ENCODE assay signal across 2 mouse cellular contexts in the genomic region with DNA sequence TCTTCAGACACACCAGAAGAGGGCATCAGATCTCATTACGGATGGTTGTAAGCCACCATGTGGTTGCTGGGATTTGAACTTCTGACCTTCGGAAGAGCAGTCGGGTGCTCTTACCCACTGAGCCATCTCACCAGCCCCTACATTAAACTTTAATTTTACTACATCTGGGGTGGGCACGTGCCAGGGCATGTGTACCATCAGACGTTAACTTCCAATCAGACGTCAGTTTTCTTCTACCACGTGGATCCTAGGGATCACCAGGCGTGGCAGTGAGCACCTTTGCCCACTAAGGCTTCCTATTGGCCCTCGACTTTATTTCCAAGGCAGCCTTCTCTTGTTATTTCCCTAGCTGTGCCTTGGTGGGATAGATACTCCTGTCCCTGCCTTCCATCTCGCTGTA. TPM values are rescaled to one million over a fixed set of nuclear protein-coding genes. Genes with fewer than 3 reads are reported as not detected.
"Had no signal": no experiment of that assay in that cellular context is flagged by ENCODE, and none has a peak within 500 bp of the region (broad histone marks: within the 10 kb centered on the region; RNA-seq: fewer than 3 reads in every experiment).

No protein-coding gene starts in this region.

RNA-seq across cellular contexts. Expression of a gene that starts 59.5 kb away (rescaled TPM):
- polyA plus RNA-seq: heart, embryonic 11.5 days; liver, adult 2 months had no signal
